Mouse (Mus musculus) right cerebral cortex, adult 18-20 months (tissue): ENCODE results near the gene Cxcl3.
"Not testable (repeated sequence)": the region's sequence is repeated elsewhere in the genome, so short reads cannot be mapped to it uniquely, and the experiment has no call there.

Source experiments
- DNase-seq: peaks from one replicate; pipeline ENCODE4 v3.0.0; 2022; ENCODE audit warnings: mixed read lengths

The Cxcl3 gene

GRCm38 (mm10) chr5:90790074-90790502, 4.2 kb downstream of the Cxcl3 start:
- DNase-seq: no peak

GRCm38 (mm10) chr5:90794195-90794625, 8.3 kb downstream of the Cxcl3 start, which contains the start of gene Cxcl15:
Cxcl15 (plus strand) TSS chr5:90794534.
- DNase-seq: no peak

GRCm38 (mm10) chr5:90795392-90795791, 9.5 kb downstream of the Cxcl3 start:
- DNase-seq: not testable (repeated sequence)

DNA sequence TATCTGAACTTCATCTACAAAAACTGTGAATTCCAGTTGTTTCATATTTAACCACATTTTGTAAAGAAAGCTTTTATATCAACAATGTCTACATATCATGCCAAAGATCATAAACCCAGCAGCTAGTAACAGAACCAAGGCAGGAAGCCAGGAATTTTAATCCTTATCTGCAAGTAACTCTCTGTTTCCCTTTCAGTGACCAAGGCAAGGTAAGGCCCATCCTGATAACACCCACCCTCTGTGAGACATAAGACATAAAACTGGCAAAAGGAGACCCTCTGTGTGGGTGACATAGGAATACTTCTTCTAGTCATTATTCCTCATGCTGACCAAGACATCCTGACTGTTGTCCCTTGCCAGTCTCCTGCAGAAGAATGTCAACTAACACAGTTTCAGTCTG, 18.7 kb downstream of the Cxcl3 start:
- no peak for DNase-seq

DNA sequence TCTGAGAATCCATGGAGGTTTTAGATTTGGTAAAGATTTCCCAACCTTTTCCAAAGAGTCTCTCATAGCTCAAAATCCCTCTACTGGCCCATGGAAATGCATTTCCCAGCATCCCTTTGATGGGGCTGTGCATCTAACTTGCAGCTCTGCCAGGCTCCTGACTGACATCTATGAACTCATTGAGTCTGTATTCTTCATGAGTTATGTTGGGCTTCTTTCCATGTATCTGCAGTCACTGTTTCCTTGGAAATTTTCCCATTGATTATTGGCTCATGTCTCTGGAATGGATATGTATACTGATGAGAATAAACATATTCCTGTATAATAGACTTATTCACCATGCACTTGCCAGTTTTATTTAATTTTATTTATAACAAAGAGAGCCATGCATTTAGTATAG, 20.1 kb downstream of the Cxcl3 start:
- no peak for DNase-seq

- no peak for DNase-seq
These were observed 21.5 kb downstream of the Cxcl3 start for GRCm38 (mm10) chr5:90807176-90807950.

- DNase-seq: no peak
These were observed 33.9 kb downstream of the Cxcl3 start for GRCm38 (mm10) chr5:90819756-90820155.

GRCm38 (mm10) chr5:90832145-90832767, 46.4 kb downstream of the Cxcl3 start:
- no peak for DNase-seq

- no peak for DNase-seq
These were observed 47.0 kb downstream of the Cxcl3 start for GRCm38 (mm10) chr5:90832768-90833388.

DNA sequence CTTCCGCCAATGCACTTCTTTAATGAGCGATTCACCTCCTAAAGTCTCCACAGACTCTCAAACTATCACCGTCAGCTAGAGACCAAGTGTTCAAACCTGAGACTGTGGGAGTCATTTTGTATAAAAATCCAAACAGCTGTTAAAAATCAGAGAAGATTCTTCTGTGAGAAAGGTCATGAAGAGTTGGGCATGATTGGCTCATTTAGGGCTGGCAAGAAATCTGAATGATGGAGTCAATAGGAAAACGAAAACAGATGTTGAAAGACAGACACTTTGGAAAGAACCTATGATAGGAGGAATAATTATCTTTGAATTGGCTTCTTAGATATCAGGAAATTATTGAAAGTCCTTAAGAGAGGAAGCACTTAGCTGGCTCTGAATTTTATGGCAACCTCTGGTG, 48.5 kb downstream of the Cxcl3 start:
- no peak for DNase-seq

GRCm38 (mm10) chr5:90838582-90838981, 52.7 kb downstream of the Cxcl3 start:
- DNase-seq: no peak
